Mouse (Mus musculus) erythroblast, embryonic 14.5 days (primary cell): ENCODE results near the gene Slc10a7. TPM values are rescaled to one million over a fixed set of nuclear protein-coding genes. Genes with fewer than 3 reads are reported as not detected.
A peak's percentile ranks its signal among the peaks of the same experiment; 100 is the strongest.
"Not testable (repeated sequence)": the region's sequence is repeated elsewhere in the genome, so short reads cannot be mapped to it uniquely, and the experiment has no call there.

ENCODE experiments used
- H3K27me3 ChIP-seq: 2 replicates; pipeline ENCODE4 v1.6.1; 2012; ENCODE audit warnings: inconsistent platforms; ENCODE audit not compliant: control insufficient read depth
- H3K36me3 ChIP-seq: 2 replicates; pipeline ENCODE4 v1.6.1; 2012; ENCODE audit warnings: mild to moderate bottlenecking, inconsistent platforms; ENCODE audit not compliant: control insufficient read depth
- H3K4me1 ChIP-seq: 2 replicates; pipeline ENCODE4 v1.6.1; 2012; ENCODE audit warnings: inconsistent platforms; ENCODE audit not compliant: control insufficient read depth
- H3K4me3 ChIP-seq: replicated peaks from 2 replicates; pipeline ENCODE3; 2012; ENCODE audit warnings: moderate library complexity, mild to moderate bottlenecking, inconsistent platforms
- H3K9me3 ChIP-seq: 2 replicates; pipeline ENCODE4 v1.6.1; 2012; ENCODE audit warnings: low read length, inconsistent platforms, mixed read lengths; ENCODE audit not compliant: control insufficient read depth
- GATA1 ChIP-seq: IDR thresholded peaks from 2 replicates; pipeline ENCODE4 v1.6.1; 2012; ENCODE audit warnings: low read length, inconsistent platforms, mixed read lengths
- TAL1 ChIP-seq: IDR thresholded peaks from 3 replicates; pipeline ENCODE4 v1.6.1; 2012; ENCODE audit warnings: low read length, inconsistent platforms, mixed read lengths
- polyA plus RNA-seq: library from polyadenylated mRNA; stranded (reverse); fragments of >175 nt; gene quantifications from 2 replicates; pipeline ENCODE4 v1.2.3, GENCODE M21; 2012

The Slc10a7 gene
- polyA plus RNA-seq, result 0.26 and 0.32 TPM in 2 replicates

DNA sequence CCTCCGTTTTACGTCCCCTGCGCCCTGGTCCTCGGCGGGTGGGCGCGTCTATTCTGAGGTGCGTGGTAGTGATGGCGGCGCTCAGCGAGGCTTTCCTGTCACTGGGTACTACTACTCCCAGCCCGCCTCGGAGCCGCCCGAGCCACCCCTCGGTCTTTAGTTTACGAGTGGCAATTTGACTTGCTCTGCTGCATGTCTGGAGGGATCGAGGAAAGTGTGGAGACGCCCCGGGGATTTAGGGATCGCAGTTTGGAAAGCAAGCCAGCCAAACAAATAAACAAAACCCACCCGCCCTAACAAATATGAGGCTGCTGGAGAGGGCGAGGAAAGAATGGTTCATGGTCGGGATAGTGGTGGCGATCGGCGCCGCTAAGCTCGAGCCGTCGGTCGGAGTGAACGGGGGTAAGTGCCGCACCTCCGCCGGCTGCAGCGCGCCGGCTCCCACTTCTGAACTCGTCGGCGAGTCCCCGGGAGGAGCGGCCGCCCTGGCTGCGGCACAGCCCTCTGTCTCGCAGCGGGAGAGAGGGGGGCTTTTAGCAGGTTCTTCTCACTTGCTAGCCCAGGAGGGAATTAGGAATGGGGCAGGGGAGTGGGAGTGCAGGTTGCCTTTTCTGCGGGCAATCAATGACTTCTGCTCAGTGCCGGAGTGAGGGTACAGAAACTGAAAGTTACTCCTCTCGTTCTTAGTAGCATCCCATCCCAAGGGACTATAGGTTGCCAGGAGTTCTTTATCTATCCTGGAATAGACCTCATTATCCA, at the start of gene Slc10a7:
Gene Slc10a7, plus strand, starts transcription at position 74 of the 759 bp plus-strand sequence.
- TF ChIP-seq TAL1 (no peak), GATA1 (no peak)
- H3K27me3 ChIP-seq, result no peaks in the 10 kb centered on the region

DNA sequence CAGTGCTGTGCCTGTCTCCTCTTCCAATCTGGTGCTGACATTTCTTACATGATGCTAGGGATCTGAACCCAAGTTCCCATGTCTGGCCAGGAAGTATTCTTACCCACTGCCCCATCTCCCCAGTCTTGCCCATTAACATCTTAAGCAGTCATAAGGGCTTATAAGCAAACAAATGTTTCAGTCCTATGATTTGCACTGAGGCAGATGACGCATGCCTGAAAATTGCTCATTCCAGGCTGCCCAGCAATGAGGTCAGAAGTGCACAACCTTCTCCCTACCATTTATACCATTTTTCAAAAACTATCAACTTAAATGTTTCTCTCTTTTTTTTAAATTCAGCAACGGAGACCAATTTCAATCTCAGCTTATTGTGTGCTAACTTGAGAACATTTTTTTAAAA, 45.2 kb upstream of the Slc10a7 start:
- Histone ChIP-seq H3K9me3 (peaks cover 2% of the 10 kb centered on the region), H3K36me3 (no peaks in the 10 kb centered on the region), H3K27me3 (no peaks in the 10 kb centered on the region), H3K4me3 (no peak overlapping the region), H3K4me1 (no peaks in the 10 kb centered on the region)
- no peak for TF ChIP-seq GATA1
- no peak for TF ChIP-seq TAL1

More for the DNA sequence above, at the start of gene Slc10a7:
- Histone ChIP-seq H3K4me1 (peaks cover 32% of the 10 kb centered on the region), H3K9me3 (no peaks in the 10 kb centered on the region), H3K4me3 (peak within 1 kb of the TSS; percentile 98), H3K36me3 (peaks cover 23% of the 10 kb centered on the region)

DNA sequence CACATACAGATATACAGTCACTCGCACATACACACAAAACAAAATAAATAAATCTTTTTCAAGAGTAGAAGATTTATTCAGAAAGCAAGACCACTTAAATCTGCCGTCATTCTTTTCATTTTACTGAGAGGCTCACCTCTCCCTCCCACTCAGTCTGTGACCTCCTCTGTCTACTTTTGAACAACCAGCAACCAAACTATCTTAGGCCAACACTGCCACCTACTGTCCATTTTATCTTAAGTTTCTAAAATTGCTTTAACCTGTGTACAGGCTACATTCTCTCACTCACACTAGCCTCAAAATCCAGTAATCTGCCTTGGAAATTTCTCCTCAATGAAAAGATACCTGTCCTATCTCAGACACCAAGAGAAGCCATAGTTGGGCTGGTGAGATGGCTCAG, 41.3 kb upstream of the Slc10a7 start:
- TF ChIP-seq TAL1 (no peak), GATA1 (no peak)
- Histone ChIP-seq H3K36me3 (no peaks in the 10 kb centered on the region), H3K4me3 (no peak overlapping the region), H3K4me1 (no peaks in the 10 kb centered on the region), H3K9me3 (peaks cover 2% of the 10 kb centered on the region), H3K27me3 (no peaks in the 10 kb centered on the region)

DNA sequence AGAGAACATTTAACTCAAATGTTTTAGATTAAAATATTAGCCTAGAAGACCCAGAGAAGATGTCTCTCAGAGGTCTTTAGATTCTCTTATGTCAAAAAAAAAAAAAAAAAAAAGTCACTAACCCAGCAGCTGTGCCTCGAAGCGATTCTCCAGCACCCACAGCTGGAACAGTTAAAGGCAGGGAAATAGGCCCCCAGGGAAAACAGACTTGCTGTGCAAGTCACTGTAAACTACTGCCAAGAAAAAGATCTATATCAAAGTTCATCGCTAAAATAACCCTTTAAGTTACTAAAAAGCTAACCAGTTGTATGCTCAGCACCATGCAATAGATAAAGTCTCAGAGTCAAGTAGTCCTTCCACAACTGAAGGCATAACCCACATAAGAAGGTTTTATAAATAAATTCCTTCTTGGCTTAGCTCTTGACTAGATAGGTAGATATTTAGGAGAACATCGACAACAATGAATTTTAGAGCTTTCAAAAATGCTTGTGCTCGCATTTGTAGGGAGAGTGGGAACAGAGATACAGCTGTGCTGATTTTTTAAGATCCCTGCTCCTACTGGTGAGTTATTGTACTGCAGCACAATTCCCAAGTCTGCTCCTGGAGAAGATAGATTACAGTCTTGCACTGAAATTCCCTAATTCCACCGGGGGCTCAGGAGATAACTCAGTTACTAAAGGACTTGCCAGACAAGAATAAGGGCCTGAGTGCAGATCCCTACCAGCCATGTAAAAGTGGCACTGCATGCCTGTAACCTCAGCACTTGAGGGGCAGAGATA, 31.9 kb upstream of the Slc10a7 start:
- no peaks in the 10 kb centered on the region for H3K4me1 ChIP-seq
- no peaks in the 10 kb centered on the region for H3K27me3 ChIP-seq
- no peak overlapping the region for H3K4me3 ChIP-seq
- H3K9me3 ChIP-seq, result no peaks in the 10 kb centered on the region
- no peak for TF ChIP-seq GATA1
- TF ChIP-seq TAL1, result no peak
- H3K36me3 ChIP-seq, result no peaks in the 10 kb centered on the region

DNA sequence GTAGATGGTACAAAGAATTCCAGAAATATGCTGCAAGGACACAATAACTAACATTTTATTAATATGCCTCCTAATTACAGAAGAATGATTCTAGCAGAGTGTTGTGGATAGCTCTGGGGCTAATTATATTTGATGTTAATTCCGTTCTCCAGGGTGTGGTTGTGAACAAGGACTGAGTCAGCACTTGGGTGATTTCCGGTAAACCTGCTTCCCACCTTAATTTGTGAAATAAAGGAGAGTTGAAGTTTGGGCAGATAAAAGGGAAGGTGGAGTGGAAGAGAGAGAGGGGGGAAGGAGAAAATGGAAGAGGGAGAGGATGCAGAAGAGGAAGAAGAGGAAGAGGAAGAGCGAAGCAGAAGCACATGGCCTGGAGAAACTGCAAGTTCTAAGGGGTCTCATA, 19.4 kb upstream of the Slc10a7 start:
- H3K9me3 ChIP-seq, result no peaks in the 10 kb centered on the region
- TF ChIP-seq TAL1 (no peak), GATA1 (no peak)
- no peaks in the 10 kb centered on the region for H3K36me3 ChIP-seq
- H3K4me3 ChIP-seq, result no peak overlapping the region
- H3K27me3 ChIP-seq, result no peaks in the 10 kb centered on the region
- H3K4me1 ChIP-seq, result no peaks in the 10 kb centered on the region

DNA sequence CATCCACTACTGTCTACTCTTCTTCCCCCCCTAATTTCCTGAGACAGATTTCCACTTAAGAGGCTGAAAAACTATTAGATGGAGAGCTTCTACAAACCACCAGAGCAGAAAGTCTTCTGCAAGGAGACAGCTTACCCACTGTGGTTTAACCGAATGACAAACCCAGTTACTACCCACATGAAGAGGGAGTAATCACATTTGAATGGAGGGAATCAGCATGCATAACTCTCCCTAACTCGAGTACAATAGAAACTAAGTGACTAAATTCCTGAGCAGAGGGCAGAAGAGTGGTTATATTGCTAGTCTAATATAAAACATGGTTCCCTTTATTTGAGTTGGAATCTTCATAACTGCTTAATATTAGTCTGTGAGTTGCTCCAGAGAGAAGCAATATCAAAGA, 16.1 kb upstream of the Slc10a7 start:
- H3K9me3 ChIP-seq, result no peaks in the 10 kb centered on the region
- H3K4me1 ChIP-seq, result no peaks in the 10 kb centered on the region
- no peaks in the 10 kb centered on the region for H3K36me3 ChIP-seq
- H3K4me3 ChIP-seq, result no peak overlapping the region
- TF ChIP-seq GATA1, result no peak
- no peak for TF ChIP-seq TAL1
- H3K27me3 ChIP-seq, result no peaks in the 10 kb centered on the region

DNA sequence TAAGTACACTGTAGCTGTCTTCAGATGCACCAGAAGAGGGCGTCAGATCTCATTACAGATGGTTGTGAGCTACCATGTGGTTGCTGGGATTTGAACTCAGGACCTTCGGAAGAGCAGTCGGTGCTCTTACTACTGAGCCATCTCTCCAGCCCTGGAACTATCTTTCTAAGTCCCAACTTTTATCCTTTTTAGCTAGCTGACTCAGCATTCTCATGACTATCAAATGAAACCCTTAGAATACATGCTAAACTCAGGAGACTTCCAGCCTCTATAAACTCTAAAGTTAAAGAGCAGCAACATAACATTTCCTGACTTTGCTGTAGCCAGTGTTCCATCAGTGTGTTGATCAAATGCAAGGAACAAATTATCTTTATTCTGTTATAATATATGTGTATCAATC, 12.9 kb upstream of the Slc10a7 start:
- H3K9me3 ChIP-seq, H3K27me3 ChIP-seq, H3K4me1 ChIP-seq, H3K36me3 ChIP-seq, H3K4me3 ChIP-seq: not testable (repeated sequence)

DNA sequence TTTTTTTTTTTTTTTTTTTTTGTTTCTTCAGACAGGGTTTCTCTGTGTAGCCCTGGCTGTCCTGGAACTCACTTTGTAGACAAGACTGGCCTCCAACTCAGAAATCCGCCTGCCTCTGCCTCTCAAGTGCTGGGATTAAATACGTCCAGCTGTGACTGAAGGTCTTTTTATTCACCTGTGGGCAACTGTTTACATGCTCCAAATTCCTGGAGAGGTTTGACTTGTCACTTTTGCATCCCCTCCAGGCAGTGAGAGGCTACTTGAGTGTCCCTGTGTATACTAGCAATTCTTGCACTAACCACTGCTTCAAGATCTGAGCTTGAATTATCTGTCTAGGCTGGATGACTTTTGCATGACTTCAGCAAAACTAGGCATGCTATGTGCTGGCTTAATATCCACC, 6.4 kb upstream of the Slc10a7 start:
- H3K4me3 ChIP-seq, result no peak overlapping the region
- no peak for TF ChIP-seq TAL1

DNA sequence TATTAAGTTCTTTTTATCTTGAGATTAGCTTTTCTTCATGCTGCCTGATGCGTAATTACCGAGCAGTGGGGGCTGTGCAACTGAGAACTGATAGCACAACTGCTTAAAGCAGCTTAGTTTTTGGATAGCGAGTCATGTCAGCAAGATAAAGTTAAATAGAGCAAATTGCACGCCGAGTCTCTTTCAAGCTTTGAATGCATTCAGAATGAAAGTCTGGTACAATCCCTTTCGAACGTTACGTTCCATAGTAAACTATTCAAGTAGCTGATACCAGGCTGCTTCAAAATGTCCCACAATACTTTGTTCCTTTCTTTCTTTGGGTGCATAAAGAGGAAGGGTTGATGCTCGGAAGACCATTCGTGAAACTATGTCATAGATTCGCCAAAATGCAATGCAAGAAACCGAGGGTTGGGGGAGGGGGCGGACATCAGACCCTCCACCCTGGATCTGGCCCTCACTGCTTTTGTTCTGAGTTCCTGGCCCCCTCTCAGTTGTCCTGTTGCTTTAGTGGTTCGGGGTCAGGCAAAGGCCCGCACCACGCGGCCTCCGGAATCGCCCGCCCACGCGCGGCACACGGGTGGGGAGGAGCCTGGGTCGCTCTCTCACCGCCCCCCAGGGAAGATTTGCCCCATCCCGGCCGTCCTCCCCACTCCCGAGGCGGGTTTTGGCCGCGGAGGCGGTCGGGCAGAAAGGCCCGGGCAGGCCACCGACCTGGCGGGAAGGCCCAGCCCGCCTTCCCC, 997 bp upstream of the Slc10a7 start:
- Histone ChIP-seq H3K4me1 (peaks cover 33% of the 10 kb centered on the region), H3K9me3 (no peaks in the 10 kb centered on the region), H3K36me3 (peaks cover 36% of the 10 kb centered on the region), H3K27me3 (no peaks in the 10 kb centered on the region), H3K4me3 (peak overlapping the region; percentile 98)
- TF ChIP-seq GATA1, result no peak; the same call in 1 of the 2 replicates
- TF ChIP-seq TAL1, result no peak

More for the DNA sequence above, 6.4 kb upstream of the Slc10a7 start:
- Histone ChIP-seq H3K4me1 (peaks cover 11% of the 10 kb centered on the region), H3K36me3 (peaks cover 37% of the 10 kb centered on the region), H3K9me3 (no peaks in the 10 kb centered on the region), H3K27me3 (no peaks in the 10 kb centered on the region)
